Mouse (Mus musculus): ENCODE measurements around the gene Strn3.

GRCm38 (mm10) chr12:51655944-51656465 lies 35.7 kb downstream of the Strn3 start:
- TF ChIP-seq POLR2A (IDR thresholded peaks at IDR 0.05; ENCODE audit: insufficient read length, low read depth): no peak
- TF ChIP-seq TCF12 (IDR thresholded peaks at IDR 0.05; ENCODE audit: insufficient read depth, poor library complexity, severe bottlenecking): no peak
- TF ChIP-seq E2F4 (IDR thresholded peaks at IDR 0.05; ENCODE audit: insufficient read depth): no peak

Data from myocyte (in vitro differentiated cells).